Comparison of ENCODE assay signal across 14 mouse cellular contexts in genomic region chr1:42352389-42352788, GRCm38 (mm10).
DNase-seq lines count a peak whose midpoint lies in the region; ATAC-seq and TF ChIP-seq lines count a peak whose summit lies in the region.
"Had no signal": no experiment of that assay in that cellular context is flagged by ENCODE, and none has a peak within 500 bp of the region (broad histone marks: within the 10 kb centered on the region; RNA-seq: fewer than 3 reads in every experiment).

No protein-coding gene starts in this region.

- H3K4me2 ChIP-seq in forebrain, embryonic 13.5 days, result peak overlapping the region; percentile 32
- peak overlapping the region; percentile 14; the same call in 1 of the 2 replicates for H3K4me2 ChIP-seq in lung, postnatal 0 days (replicated peaks; ENCODE audit: low read depth, low read length)
- peak overlapping the region; percentile 13; the same call in 1 of the 2 replicates for H3K4me2 ChIP-seq in hindbrain, embryonic 12.5 days (replicated peaks)
- peak overlapping the region; percentile 22 for H3K4me2 ChIP-seq in neural tube, embryonic 12.5 days (replicated peaks)
- H3K4me2 ChIP-seq: embryonic facial prominence, embryonic 12.5 days; liver, embryonic 15.5 days had no signal

- H3K27ac ChIP-seq in forebrain, embryonic 13.5 days, result no peak overlapping the region
- no peak overlapping the region for H3K27ac ChIP-seq in forebrain, embryonic 10.5 days
- no peak overlapping the region for H3K27ac ChIP-seq in lung, postnatal 0 days (ENCODE audit: low read length)
- H3K27ac ChIP-seq in hindbrain, embryonic 12.5 days, result peak overlapping the region; percentile 44
- H3K27ac ChIP-seq in neural tube, embryonic 12.5 days, result no peak overlapping the region
- H3K27ac ChIP-seq: embryonic facial prominence, embryonic 12.5 days; liver, embryonic 15.5 days had no signal

- no peaks in the 10 kb centered on the region for H3K9me3 ChIP-seq in forebrain, embryonic 13.5 days (replicated peaks)
- no peaks in the 10 kb centered on the region for H3K9me3 ChIP-seq in forebrain, embryonic 10.5 days
- H3K9me3 ChIP-seq in lung, postnatal 0 days (ENCODE audit: low read length), result no peaks in the 10 kb centered on the region
- no peaks in the 10 kb centered on the region for H3K9me3 ChIP-seq in hindbrain, embryonic 12.5 days (replicated peaks)
- no peaks in the 10 kb centered on the region for H3K9me3 ChIP-seq in neural tube, embryonic 12.5 days
- H3K9me3 ChIP-seq: embryonic facial prominence, embryonic 12.5 days; liver, embryonic 15.5 days had no signal

- peaks cover 37% of the 10 kb centered on the region for H3K4me1 ChIP-seq in forebrain, embryonic 13.5 days
- H3K4me1 ChIP-seq in forebrain, embryonic 10.5 days, result peaks cover 12% of the 10 kb centered on the region
- no peaks in the 10 kb centered on the region for H3K4me1 ChIP-seq in lung, postnatal 0 days (ENCODE audit: insufficient read depth, low read depth, low read length)
- H3K4me1 ChIP-seq in hindbrain, embryonic 12.5 days, result peaks cover 11% of the 10 kb centered on the region
- H3K4me1 ChIP-seq in neural tube, embryonic 12.5 days, result peaks cover 10% of the 10 kb centered on the region; the same call in 1 of the 2 replicates
- H3K4me1 ChIP-seq: liver, embryonic 15.5 days had no signal

- no peak overlapping the region for H3K4me3 ChIP-seq in forebrain, embryonic 13.5 days
- no peak overlapping the region for H3K4me3 ChIP-seq in forebrain, embryonic 10.5 days
- no peak overlapping the region for H3K4me3 ChIP-seq in lung, postnatal 0 days (ENCODE audit: low read depth, low read length)
- H3K4me3 ChIP-seq in hindbrain, embryonic 12.5 days, result no peak overlapping the region
- H3K4me3 ChIP-seq in neural tube, embryonic 12.5 days, result no peak overlapping the region
- H3K4me3 ChIP-seq: embryonic facial prominence, embryonic 12.5 days; liver, embryonic 15.5 days; myocyte had no signal

- no peaks in the 10 kb centered on the region for H3K27me3 ChIP-seq in forebrain, embryonic 13.5 days
- H3K27me3 ChIP-seq in forebrain, embryonic 10.5 days (ENCODE audit: poor library complexity, severe bottlenecking), result no peaks in the 10 kb centered on the region
- no peaks in the 10 kb centered on the region for H3K27me3 ChIP-seq in lung, postnatal 0 days (replicated peaks; ENCODE audit: insufficient read depth, low read length)
- H3K27me3 ChIP-seq in hindbrain, embryonic 12.5 days, result no peaks in the 10 kb centered on the region
- H3K27me3 ChIP-seq in neural tube, embryonic 12.5 days (replicated peaks), result no peaks in the 10 kb centered on the region
- H3K27me3 ChIP-seq: embryonic facial prominence, embryonic 12.5 days; liver, embryonic 15.5 days had no signal

- TF ChIP-seq CTCF in lung, postnatal 0 days (IDR thresholded peaks at IDR 0.05), result no peak

- H3K9ac ChIP-seq in forebrain, embryonic 13.5 days, result no peak overlapping the region
- no peak overlapping the region for H3K9ac ChIP-seq in lung, postnatal 0 days (replicated peaks; ENCODE audit: low read depth)
- H3K9ac ChIP-seq in hindbrain, embryonic 12.5 days, result no peak overlapping the region
- no peak overlapping the region for H3K9ac ChIP-seq in neural tube, embryonic 12.5 days
- H3K9ac ChIP-seq: embryonic facial prominence, embryonic 12.5 days; liver, embryonic 15.5 days had no signal

- WGBS in forebrain, embryonic 13.5 days, result 35% methylated on average over 13 of the region's 13 CpGs
- WGBS in forebrain, embryonic 10.5 days, result 75% methylated on average over 13 of the region's 13 CpGs
- 58% methylated on average over 13 of the region's 13 CpGs for WGBS in lung, postnatal 0 days
- 63% methylated on average over 13 of the region's 13 CpGs for WGBS in hindbrain, embryonic 12.5 days
- WGBS in neural tube, embryonic 12.5 days, result 48% methylated on average over 13 of the region's 13 CpGs

- ATAC-seq in forebrain, embryonic 13.5 days, result no peak
- ATAC-seq in lung, postnatal 0 days, result no peak
- peak; percentile 56; the same call in 1 of the 2 replicates for ATAC-seq in hindbrain, embryonic 12.5 days (ENCODE audit: low FRiP score)
- peak; percentile 68 for ATAC-seq in neural tube, embryonic 12.5 days (ENCODE audit: low FRiP score, low read depth)
- ATAC-seq: activated CD4-positive, CD25-positive, alpha-beta regulatory T cell, adult 4 months; intestine, embryonic 16.5 days had no signal

- no peaks in the 10 kb centered on the region for H3K36me3 ChIP-seq in forebrain, embryonic 13.5 days (ENCODE audit: poor library complexity, severe bottlenecking)
- H3K36me3 ChIP-seq in forebrain, embryonic 10.5 days (replicated peaks), result no peaks in the 10 kb centered on the region
- no peaks in the 10 kb centered on the region for H3K36me3 ChIP-seq in lung, postnatal 0 days (ENCODE audit: insufficient read depth, low read length)
- H3K36me3 ChIP-seq in hindbrain, embryonic 12.5 days, result no peaks in the 10 kb centered on the region
- no peaks in the 10 kb centered on the region for H3K36me3 ChIP-seq in neural tube, embryonic 12.5 days
- H3K36me3 ChIP-seq: embryonic facial prominence, embryonic 12.5 days; liver, embryonic 15.5 days had no signal

- TF ChIP-seq EP300 in lung, postnatal 0 days (IDR thresholded peaks at IDR 0.05), result no peak

- DNase-seq in forebrain, embryonic 10.5 days (ENCODE audit: extremely low spot score, low spot score), result no peak
- no peak for DNase-seq in lung, postnatal 0 days (ENCODE audit: low spot score)
- DNase-seq in lung, postnatal 36 days, result no peak
- DNase-seq in adrenal gland, adult 2 months, result no peak
- DNase-seq in urinary bladder, adult 18-20 months (ENCODE audit: low spot score in 2 of 2), result no peak
- DNase-seq: gastrocnemius, postnatal 10 days had no signal

Comparison
In these comparisons a context has a peak if more than half of its experiments do, and no peak if none do; other contexts are left out.
1. ATAC-seq: peak in hindbrain, embryonic 12.5 days (single experiment) and neural tube, embryonic 12.5 days (single experiment); none in forebrain, embryonic 13.5 days (single experiment) and lung, postnatal 0 days (single experiment).
2. Peak in every context shown above with its lines, with median percentiles within 50 percentile points of each other: H3K4me2 ChIP-seq.